Mouse (Mus musculus): ENCODE measurements around the gene Arf1.
A peak's percentile ranks its signal among the peaks of the same experiment; 100 is the strongest.

Arf1 gene

GRCm38 (mm10) chr11:59228122-59228953, at the start of gene Arf1:
TSS of gene Arf1 (minus strand) at chr11:59228270.
- peak; percentile 95 for DNase-seq (ENCODE audit: low read depth, low spot score)

- no peak for DNase-seq (ENCODE audit: low read depth, low spot score)
Observed at GRCm38 (mm10) chr11:59276877-59277276, 48.8 kb upstream of the Arf1 start.

DNA sequence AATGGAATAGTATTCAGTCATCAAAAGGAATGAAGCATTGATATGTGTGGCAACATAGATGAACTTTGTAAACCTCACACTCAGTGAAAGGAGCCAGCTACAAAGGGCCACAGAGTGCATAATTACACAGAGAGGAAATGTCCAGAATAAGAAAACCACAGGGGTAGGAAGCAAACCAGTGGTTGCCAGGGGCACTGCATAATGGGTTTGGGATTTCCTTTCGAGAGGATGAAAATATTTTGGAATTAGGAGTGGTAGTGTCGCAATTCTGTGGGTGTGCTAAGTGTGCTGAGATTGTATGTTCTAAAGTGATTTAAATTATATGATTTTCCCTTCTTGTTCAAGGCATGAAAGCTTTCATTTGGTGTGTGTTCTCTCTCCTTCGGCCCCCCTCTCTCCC, 46.1 kb upstream of the Arf1 start:
- DNase-seq (ENCODE audit: low read depth, low spot score) = no peak

DNA sequence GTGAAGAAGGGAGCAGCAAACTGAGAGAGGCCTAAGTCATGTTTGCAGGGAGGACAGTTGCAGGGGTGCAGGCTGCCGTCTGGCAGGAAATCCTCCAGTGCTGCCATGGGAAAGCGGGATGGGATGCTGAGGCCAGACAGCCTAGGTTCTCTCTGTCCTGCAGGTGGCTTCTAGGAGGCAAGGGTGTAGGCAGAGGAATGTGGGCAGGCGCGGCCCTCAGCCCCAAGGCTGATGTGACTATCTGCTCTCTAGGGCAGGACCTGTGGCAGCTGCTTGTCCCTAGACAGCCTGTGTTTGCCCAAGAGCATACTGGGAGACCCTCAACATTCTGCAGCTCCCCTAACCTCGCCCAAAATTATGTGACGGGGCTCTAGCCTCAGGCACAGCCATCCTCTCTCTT, 38.7 kb upstream of the Arf1 start:
- DNase-seq (ENCODE audit: low read depth, low spot score) = no peak

DNA sequence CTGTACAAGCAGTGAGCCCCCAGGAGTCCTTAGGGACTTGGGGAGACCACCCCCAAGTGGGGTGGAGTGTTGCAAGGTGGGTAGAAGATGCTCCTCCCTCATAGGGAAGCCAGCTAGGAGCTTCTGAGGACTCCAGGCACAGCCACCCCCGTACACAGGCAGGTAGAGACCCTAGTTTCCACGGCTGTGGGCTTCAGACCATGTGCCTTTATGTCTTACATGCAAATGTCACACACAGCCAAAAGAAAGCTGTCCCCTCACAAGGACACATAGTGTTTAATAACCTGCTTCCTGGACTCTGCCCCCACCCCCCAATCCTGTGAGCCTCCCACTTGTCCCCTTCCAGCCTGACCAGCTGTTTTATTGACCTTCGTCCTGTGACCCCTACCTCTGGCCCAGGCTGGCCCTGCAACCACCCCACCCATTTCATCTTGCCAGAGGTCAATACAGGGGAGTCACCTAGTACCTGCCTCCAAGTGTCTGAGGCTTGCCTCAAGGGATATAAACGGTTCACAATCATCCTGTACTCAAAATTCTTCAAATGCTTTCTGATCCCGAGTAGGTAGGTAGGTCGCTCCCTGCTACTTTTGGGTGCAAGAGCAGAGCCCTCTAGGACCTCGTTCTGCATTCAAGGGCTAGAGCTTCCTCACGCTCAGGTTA, 37.2 kb upstream of the Arf1 start:
- DNase-seq (ENCODE audit: low read depth, low spot score) = no peak

DNA sequence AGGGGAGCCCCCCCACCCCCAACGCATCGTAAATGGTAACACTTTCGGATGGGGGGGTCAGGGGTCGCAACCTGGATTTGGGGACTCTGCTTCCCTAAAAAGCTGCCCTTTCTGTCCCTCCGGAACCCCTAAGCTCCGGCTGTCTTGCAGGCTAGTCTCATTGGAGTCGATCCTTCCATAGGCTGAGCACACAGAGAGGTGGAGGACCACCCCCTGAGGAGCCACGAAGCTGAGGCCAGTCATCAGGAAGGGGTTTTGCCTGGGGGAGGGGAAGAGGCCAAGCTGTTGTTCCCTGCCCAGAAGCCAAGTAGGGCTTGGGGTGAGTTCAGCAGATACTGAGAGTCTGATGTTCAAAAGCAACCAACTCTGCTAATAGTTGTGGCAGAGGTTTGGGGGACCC, 36.5 kb upstream of the Arf1 start:
- DNase-seq (ENCODE audit: low read depth, low spot score) = no peak

- no peak for DNase-seq (ENCODE audit: low read depth, low spot score)
Observed at GRCm38 (mm10) chr11:59263870-59264563, 35.9 kb upstream of the Arf1 start.

GRCm38 (mm10) chr11:59262308-59262707, 34.2 kb upstream of the Arf1 start:
- no peak for DNase-seq (ENCODE audit: low read depth, low spot score)

DNA sequence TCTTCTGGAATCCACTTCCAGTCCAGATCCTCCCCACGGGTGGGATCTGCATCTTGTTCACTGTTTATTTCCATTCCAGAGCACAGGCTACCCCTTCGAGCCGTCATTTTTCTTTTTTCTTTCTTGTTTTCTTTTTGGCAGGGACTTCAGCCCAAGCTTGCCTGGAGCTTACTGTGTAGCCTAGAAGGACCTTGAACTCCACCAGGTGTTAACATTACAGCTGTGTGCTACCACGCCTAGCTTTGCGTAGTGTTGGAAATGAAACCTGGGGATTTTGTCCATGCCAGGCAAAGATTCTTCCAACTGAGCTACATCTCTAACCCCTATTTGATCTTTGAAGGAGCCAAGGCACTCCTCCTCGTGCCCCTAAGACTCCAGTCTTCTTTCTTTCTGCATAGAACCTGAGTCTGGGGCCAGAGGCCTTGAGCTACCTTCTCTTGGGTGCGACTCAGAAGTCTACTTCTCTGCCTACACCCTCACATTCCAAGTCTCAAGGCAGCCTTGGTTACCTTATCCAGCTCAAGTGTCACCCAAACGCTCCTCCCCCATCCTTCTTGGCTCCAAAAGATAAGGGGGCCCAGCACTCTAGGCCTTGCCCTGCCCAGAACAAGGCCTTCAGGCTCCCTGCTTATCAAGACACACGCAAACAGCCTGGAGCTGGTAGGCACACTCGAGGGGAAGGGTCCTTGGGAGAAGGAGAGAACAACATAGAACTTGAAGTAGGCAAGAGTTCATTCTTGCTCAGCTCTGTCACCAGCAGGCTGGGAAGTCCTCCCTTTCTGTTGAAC, 32.8 kb upstream of the Arf1 start:
- no peak for DNase-seq (ENCODE audit: low read depth, low spot score)

- DNase-seq (ENCODE audit: low read depth, low spot score) = no peak
Observed at GRCm38 (mm10) chr11:59259647-59260046, 31.6 kb upstream of the Arf1 start.

DNA sequence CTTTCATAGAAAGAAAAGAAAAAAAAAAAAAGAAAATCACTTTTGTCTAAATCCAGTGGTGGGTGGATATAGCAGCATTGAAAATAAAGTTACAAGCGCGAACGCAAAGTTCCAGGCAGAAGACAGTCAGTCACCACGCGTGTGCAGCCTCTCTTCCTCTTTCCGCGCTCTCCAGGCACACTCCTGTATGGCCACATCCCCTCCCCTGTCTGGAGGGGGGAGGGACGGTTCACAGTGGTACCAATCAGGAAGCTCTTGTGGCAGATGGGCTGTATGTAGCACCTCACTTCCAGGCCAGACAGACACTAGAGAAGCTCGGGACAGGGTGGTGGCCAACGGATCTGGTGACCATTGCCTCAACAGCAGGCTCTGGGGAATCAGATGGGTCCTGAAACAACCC, 20.0 kb upstream of the Arf1 start:
- no peak for DNase-seq (ENCODE audit: low read depth, low spot score)

DNA sequence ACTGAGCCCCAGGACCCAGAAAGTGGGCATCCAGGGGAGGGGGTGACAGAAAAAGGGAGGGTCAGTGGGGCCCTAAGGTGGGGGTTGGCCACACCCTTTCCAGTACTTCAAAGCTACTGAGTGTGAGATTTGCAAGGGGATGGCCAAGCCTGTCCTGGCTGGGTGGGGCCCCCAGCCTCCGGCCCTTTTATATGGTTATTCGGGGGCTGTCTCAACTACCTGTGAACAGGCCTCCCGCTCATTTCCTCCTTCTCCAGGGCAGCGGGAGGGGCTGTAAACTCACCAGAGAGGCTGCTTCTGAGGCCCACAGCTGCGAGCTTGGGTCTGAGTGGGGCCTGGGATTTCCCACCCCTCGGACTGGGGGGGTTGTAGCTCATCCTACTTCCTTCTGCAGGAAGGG, 15.8 kb upstream of the Arf1 start:
- DNase-seq (ENCODE audit: low read depth, low spot score) = no peak

GRCm38 (mm10) chr11:59241841-59242240, 13.8 kb upstream of the Arf1 start:
- DNase-seq (ENCODE audit: low read depth, low spot score) = no peak

- DNase-seq (ENCODE audit: low read depth, low spot score) = no peak
Observed at GRCm38 (mm10) chr11:59239796-59240195, 11.7 kb upstream of the Arf1 start.

DNA sequence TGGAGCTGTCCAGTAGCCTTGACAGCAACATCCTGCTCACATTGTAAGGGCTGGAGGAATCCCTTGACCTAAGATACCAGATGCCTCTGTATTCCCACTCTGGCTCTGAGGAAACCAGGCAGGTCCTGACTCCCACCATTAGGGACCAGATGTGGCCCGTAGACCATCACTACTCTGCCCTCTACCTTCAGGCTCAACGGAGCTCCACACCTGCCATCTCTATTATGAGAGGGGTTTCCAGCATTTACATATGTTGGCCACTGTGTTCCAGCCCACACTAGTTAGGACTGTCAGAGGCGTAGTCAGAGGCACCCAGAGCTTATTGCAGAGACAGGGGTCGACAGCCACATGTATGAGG, 11.3 kb upstream of the Arf1 start:
- DNase-seq (ENCODE audit: low read depth, low spot score) = no peak

- DNase-seq (ENCODE audit: low read depth, low spot score) = no peak
Observed at GRCm38 (mm10) chr11:59238525-59239427, 10.7 kb upstream of the Arf1 start.

- no peak for DNase-seq (ENCODE audit: low read depth, low spot score)
Observed at GRCm38 (mm10) chr11:59232797-59233196, 4.7 kb upstream of the Arf1 start.

GRCm38 (mm10) chr11:59230144-59230760, 2.2 kb upstream of the Arf1 start:
- no peak for DNase-seq (ENCODE audit: low read depth, low spot score)

DNA sequence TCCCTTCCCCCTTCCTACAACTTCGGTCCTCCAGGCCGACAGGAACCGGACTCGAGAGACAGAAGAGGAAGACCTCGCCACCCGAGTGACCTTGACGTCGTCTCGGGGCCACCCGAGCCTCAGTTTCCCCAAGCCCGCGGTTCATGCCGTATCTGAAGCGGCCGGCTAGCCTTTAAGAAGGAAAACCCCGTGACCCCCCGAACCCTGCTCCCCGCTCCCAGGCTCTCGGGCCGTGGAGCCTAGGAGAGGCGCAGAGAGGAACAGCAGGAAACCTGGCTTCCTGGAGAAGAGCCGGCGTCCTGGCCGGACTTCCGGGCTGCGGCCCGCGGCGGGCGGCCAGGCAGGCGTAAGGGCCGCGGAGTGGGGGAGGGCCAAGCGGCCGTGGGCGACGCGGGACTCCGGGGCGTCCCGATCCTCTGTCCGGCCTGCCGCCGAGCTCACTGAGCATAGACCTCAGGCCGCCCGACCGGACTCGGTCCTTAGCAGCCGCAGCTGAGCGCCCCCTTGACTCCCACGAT, 407 bp downstream of the Arf1 start:
- no peak for DNase-seq (ENCODE audit: low read depth, low spot score)
